Mouse (Mus musculus) gastrocnemius, postnatal 10 days (tissue): Measurements from ENCODE around the gene Sh2d1b1. TPM values are rescaled to one million over a fixed set of nuclear protein-coding genes. Genes with fewer than 3 reads are reported as not detected.

Experiments used
- DNase-seq: peaks from one replicate; pipeline ENCODE4 v3.0.0; 2021; ENCODE audit warnings: mixed read lengths
- total RNA-seq, 2 experiments: library from RNA; stranded (reverse); gene quantifications; 2 replicates each; pipeline ENCODE4 v1.2.3; 2021

Sh2d1b1 gene
- total RNA-seq, 2 experiments from 2014 or later = not detected

DNA sequence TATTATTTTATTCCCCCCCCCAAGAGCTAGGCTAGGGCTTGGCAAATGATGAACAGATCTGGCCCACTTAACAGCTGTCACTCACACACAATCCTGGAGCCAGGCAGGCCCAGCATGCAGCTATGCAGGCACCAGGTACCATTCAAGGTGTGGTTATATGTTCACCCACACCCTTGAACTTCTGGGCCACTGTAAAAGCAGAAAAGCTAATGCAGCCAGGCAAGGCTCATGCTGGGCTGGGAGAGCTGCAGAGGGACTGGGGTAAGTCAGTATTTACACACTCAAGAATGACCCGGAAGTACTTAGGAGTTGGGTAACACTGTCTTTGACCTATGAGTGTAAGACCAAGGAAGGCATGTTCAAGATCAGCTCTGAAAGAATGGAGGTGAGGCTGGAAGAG is 47.2 kb downstream of the Sh2d1b1 start:
- no peak for DNase-seq

DNA sequence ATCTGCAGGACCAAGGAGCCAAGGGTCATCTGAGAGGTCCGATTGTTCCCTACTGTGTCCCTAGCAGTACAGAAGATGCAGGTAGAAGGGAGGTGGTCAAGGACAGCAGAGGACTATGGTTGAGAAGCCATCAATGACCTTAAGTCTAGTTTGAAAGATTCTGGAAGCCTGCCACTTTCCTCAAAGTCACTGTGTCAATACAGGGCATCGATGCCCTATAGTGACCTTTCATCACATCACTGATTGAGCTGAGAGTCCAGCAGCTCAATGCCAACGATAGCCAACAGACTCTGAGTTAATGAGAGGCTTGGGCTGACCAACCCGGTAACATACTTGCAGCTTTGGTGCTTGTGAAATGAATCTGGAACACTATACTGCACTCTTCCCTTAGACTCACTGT is 48.2 kb downstream of the Sh2d1b1 start:
- DNase-seq = no peak

DNA sequence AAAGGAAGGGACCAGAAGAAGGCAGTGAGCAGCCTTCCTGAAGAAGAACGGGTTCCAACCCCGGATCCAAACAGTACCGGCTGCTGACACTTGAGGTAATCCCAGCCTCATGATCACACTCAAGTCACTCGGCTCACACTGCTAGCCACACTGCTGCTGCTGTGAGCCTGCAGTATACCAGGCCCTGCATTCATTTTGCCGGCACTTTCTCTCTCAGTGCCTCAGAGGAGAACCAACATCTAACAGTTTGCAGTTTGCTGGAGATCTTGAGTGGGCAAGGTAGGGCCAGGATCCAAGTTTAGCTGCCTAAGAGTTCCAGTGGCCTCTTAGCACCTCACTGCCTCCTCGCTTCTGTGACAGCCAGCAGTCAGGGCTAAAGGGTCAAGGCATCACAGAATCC is 54.8 kb downstream of the Sh2d1b1 start:
- DNase-seq = no peak

DNA sequence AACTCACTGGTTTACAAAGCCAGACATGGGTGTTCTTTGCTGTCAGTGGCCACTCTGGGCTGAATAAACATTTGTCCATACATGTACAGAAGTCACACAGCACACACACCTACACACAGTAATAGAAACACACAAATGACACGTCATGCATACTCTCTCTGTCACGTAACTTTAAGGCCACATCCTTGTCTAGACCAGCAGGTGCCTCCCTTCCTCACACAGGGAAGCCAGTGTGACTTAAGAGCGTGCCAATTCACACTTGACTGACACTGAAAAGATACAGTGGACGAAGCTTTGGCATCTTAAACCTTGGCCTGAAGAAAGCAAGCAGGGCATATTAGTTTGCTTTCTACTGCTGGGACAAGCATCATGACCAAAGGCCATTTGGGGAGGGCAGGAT is 55.7 kb downstream of the Sh2d1b1 start:
- DNase-seq = no peak

Other genes with a start within 250 kb of the Sh2d1b1 start
- 10 to 100 TPM; 43.9 to 49.8 TPM for gene Ddr2, start 166.6 kb upstream of the Sh2d1b1 start, total RNA-seq
- 10 to 100 TPM; 32.5 to 34.6 TPM for gene Uap1, start 102.4 kb upstream of the Sh2d1b1 start, total RNA-seq
- gene Uhmk1, start 61.9 kb upstream of the Sh2d1b1 start, total RNA-seq = 10 to 100 TPM; 12.2 to 13.4 TPM
- not detected for gene Sh2d1b2, start 44.6 kb upstream of the Sh2d1b1 start, total RNA-seq
- gene Gm7694, start 29.0 kb downstream of the Sh2d1b1 start, total RNA-seq = 1 to 10 TPM; 1.0 to 1.2 TPM
- gene Spata46, start 31.5 kb downstream of the Sh2d1b1 start, total RNA-seq = not detected